Mouse (Mus musculus) heart, postnatal 36 days (tissue): Measurements from ENCODE around the gene Hmgb1. TPM values are rescaled to one million over a fixed set of nuclear protein-coding genes. Genes with fewer than 3 reads are reported as not detected.

Experiments
- DNase-seq, 2 experiments: peaks; one replicate each; pipeline ENCODE4 v3.0.0; 2021 to 2022
- intact Hi-C: fragments of 180-260 bp; cut with DNase I; formaldehyde crosslinking; loops from one replicate; pipeline ENCODE4 v1.15.1; 2025
- total RNA-seq, 2 experiments: library from RNA; stranded (reverse); gene quantifications; 2 replicates each; pipeline ENCODE4 v1.2.3; 2021

Hmgb1 gene
- total RNA-seq, 2 experiments from 2014 or later = 91.5 to 111 TPM

- intact Hi-C loops = no loop called here
- peak; percentile 61 to 68 for DNase-seq
These were observed 146.6 kb downstream of the Hmgb1 start for GRCm38 (mm10) chr5:149037729-149038128.

GRCm38 (mm10) chr5:149036920-149037319 lies 147.4 kb downstream of the Hmgb1 start:
- intact Hi-C loops = no loop called here
- DNase-seq = no peak

- DNase-seq = no peak
- intact Hi-C loops = loop anchor here (5.0 kb wide), 1 partner anchor 125 kb away; no protein-coding TSS in a partner anchor
These were observed 151.9 kb downstream of the Hmgb1 start for GRCm38 (mm10) chr5:149032438-149032837.

GRCm38 (mm10) chr5:149031199-149031750 lies 153.0 kb downstream of the Hmgb1 start:
- DNase-seq = peak; percentile 68 to 81
- intact Hi-C loops = loop anchor here (1.0 to 5.0 kb wide), 3 partner anchors 20 to 124 kb away; no protein-coding TSS in a partner anchor

- DNase-seq = no peak
- intact Hi-C loops = loop anchor here (2.0 to 5.0 kb wide), 2 partner anchors 21 to 123 kb away; no protein-coding TSS in a partner anchor
These were observed 154.2 kb downstream of the Hmgb1 start for GRCm38 (mm10) chr5:149030103-149030502.

- DNase-seq = no peak
- intact Hi-C loops = no loop called here
These were observed 155.9 kb downstream of the Hmgb1 start for GRCm38 (mm10) chr5:149028394-149028793.

- intact Hi-C loops = no loop called here
- no peak for DNase-seq
These were observed 156.9 kb downstream of the Hmgb1 start for GRCm38 (mm10) chr5:149027389-149027788.

GRCm38 (mm10) chr5:149021120-149021519 lies 163.2 kb downstream of the Hmgb1 start:
- intact Hi-C loops = no loop called here
- DNase-seq = no peak

- intact Hi-C loops = no loop called here
- DNase-seq = no peak
These were observed 163.6 kb downstream of the Hmgb1 start for GRCm38 (mm10) chr5:149020681-149021062.

GRCm38 (mm10) chr5:149020059-149020680 lies 164.1 kb downstream of the Hmgb1 start:
- intact Hi-C loops = no loop called here

GRCm38 (mm10) chr5:149017666-149018415 lies 166.4 kb downstream of the Hmgb1 start:
- intact Hi-C loops = no loop called here
- DNase-seq = no peak

More at GRCm38 (mm10) chr5:149020059-149020680, 164.1 kb downstream of the Hmgb1 start:
- DNase-seq = no peak

GRCm38 (mm10) chr5:149017181-149017580 lies 167.1 kb downstream of the Hmgb1 start:
- intact Hi-C loops = no loop called here
- no peak for DNase-seq

GRCm38 (mm10) chr5:149016261-149016660 lies 168.0 kb downstream of the Hmgb1 start:
- intact Hi-C loops = no loop called here
- no peak for DNase-seq

GRCm38 (mm10) chr5:149015335-149016201 lies 168.7 kb downstream of the Hmgb1 start:
- peak; percentile 18 to 28 for DNase-seq
- intact Hi-C loops = no loop called here

GRCm38 (mm10) chr5:149014600-149015268 lies 169.6 kb downstream of the Hmgb1 start:
- intact Hi-C loops = no loop called here
- no peak for DNase-seq

GRCm38 (mm10) chr5:149013817-149014508 lies 170.3 kb downstream of the Hmgb1 start:
- intact Hi-C loops = no loop called here
- no peak for DNase-seq

GRCm38 (mm10) chr5:149009111-149009510 lies 175.2 kb downstream of the Hmgb1 start:
- intact Hi-C loops = loop anchor here (5.0 kb wide), 1 partner anchor 173 kb away; the partner anchor contains the start of genes Hmgb1 and Uspl1
- DNase-seq = no peak

GRCm38 (mm10) chr5:149007295-149007646 lies 177.0 kb downstream of the Hmgb1 start:
- DNase-seq = peak; percentile 22 to 48
- intact Hi-C loops = loop anchor here (1.0 to 5.0 kb wide), 2 partner anchors 24 to 175 kb away; partner anchors contain the start of genes Hmgb1 and Uspl1
